Mouse (Mus musculus): ENCODE results near the gene Trafd1. TPM values are rescaled to one million over a fixed set of nuclear protein-coding genes. Genes with fewer than 3 reads are reported as not detected.
"Not testable (repeated sequence)": the region's sequence is repeated elsewhere in the genome, so short reads cannot be mapped to it uniquely, and the experiment has no call there.

The Trafd1 gene
- polyA plus RNA-seq, 2 experiments = 17.1 to 18.4 TPM

DNA sequence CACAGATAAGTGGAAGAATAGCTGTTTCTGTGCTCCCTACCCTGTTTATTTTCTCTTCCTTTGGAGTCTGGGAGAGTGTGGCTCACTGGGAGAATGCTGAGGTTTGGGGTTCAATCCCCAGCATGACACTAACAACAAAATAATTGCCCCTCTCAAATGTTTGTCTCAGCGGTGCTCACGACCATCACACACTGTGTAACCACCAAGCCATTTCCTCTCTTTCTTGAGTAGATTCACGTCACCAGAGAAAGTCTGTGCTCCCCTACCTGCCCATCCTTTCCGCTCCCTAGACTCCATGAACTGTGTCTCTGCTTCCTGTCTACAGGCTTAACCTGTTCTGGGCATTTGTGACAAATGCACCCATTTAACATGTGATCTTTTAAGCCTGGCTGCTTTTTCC is 50.0 kb downstream of the Trafd1 start:
- no peak for DNase-seq (ENCODE audit: low read depth in 3 of 3, low spot score in 3 of 3)
- Histone ChIP-seq H3K9me3 (ENCODE audit: control insufficient read depth, low read length) (no peaks in the 10 kb centered on the region), H3K4me1 (replicated peaks; ENCODE audit: control insufficient read depth in 2 of 2, insufficient read depth in 2 of 2, low read length in 1 of 2) (no peaks in the 10 kb centered on the region), H3K9ac (replicated peaks) (no peak overlapping the region), H3K36me3 (replicated peaks; ENCODE audit: control insufficient read depth, insufficient read depth, low read depth) (peaks cover 99% of the 10 kb centered on the region), H3K4me2 (ENCODE audit: low read depth) (no peak overlapping the region), H3K4me3 (ENCODE audit: insufficient read depth in 1 of 2, low read depth in 2 of 2, low read length in 2 of 2) (no peak overlapping the region), H3K27me3 (ENCODE audit: control insufficient read depth, insufficient read depth, low read length) (no peaks in the 10 kb centered on the region), H3K27ac (no peak overlapping the region)
- no peak for ATAC-seq (ENCODE audit: insufficient read depth)
- 89% methylated on average over 4 of the region's 4 CpGs for WGBS (ENCODE audit: insufficient replicate concordance)
- TF ChIP-seq EP300 (IDR thresholded peaks at IDR 0.05; ENCODE audit: low read depth) (no peak), CTCF (IDR thresholded peaks at IDR 0.05; ENCODE audit: low read depth) (no peak)

DNA sequence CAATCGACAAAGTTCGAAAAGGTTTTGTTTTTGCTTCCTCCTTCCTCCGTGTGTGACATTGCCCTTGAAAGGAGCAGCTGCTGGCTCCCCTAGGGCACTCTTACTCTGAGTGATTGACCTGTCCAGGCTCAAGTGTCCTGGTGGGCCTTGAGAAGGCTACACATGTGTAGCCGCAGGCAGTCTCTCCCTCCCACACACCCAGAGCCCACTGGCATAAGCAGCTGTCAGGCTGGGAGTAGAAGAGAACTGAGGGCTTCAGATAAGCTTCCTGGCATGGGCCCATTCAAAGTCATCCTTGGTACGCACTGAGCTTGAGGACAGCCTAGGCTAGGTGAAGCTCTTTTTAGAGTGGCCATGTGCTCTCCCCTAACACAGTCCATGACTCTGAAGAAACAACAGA is 51.0 kb downstream of the Trafd1 start:
- Histone ChIP-seq H3K27me3 (ENCODE audit: control insufficient read depth, insufficient read depth, low read length) (no peaks in the 10 kb centered on the region), H3K9me3 (ENCODE audit: control insufficient read depth, low read length) (no peaks in the 10 kb centered on the region), H3K4me3 (ENCODE audit: insufficient read depth in 1 of 2, low read depth in 2 of 2, low read length in 2 of 2) (no peak overlapping the region), H3K27ac (no peak overlapping the region), H3K9ac (replicated peaks) (no peak overlapping the region), H3K4me1 (replicated peaks; ENCODE audit: control insufficient read depth in 2 of 2, insufficient read depth in 2 of 2, low read length in 1 of 2) (no peaks in the 10 kb centered on the region), H3K36me3 (replicated peaks; ENCODE audit: control insufficient read depth, insufficient read depth, low read depth) (peaks cover 95% of the 10 kb centered on the region), H3K4me2 (ENCODE audit: low read depth) (no peak overlapping the region)
- DNase-seq (ENCODE audit: low read depth in 3 of 3, low spot score in 3 of 3) (no peak), ATAC-seq (ENCODE audit: insufficient read depth) (no peak)
- 92% methylated on average over 5 of the region's 5 CpGs for WGBS (ENCODE audit: insufficient replicate concordance)
- TF ChIP-seq CTCF (IDR thresholded peaks at IDR 0.05; ENCODE audit: low read depth) (no peak), EP300 (IDR thresholded peaks at IDR 0.05; ENCODE audit: low read depth) (no peak)

- DNase-seq (ENCODE audit: low read depth in 3 of 3, low spot score in 3 of 3) (no peak), ATAC-seq (ENCODE audit: insufficient read depth) (no peak)
- Histone ChIP-seq H3K9ac (replicated peaks) (no peak overlapping the region), H3K4me2 (ENCODE audit: low read depth) (no peak overlapping the region), H3K4me3 (ENCODE audit: insufficient read depth in 1 of 2, low read depth in 2 of 2, low read length in 2 of 2) (no peak overlapping the region), H3K27me3 (ENCODE audit: control insufficient read depth, insufficient read depth, low read length) (no peaks in the 10 kb centered on the region), H3K36me3 (replicated peaks; ENCODE audit: control insufficient read depth, insufficient read depth, low read depth) (peaks cover 95% of the 10 kb centered on the region), H3K9me3 (ENCODE audit: control insufficient read depth, low read length) (no peaks in the 10 kb centered on the region), H3K4me1 (replicated peaks; ENCODE audit: control insufficient read depth in 2 of 2, insufficient read depth in 2 of 2, low read length in 1 of 2) (no peaks in the 10 kb centered on the region), H3K27ac (no peak overlapping the region)
- TF ChIP-seq CTCF (IDR thresholded peaks at IDR 0.05; ENCODE audit: low read depth) (no peak), EP300 (IDR thresholded peaks at IDR 0.05; ENCODE audit: low read depth) (no peak)
- 92% methylated on average over 9 of the region's 9 CpGs for WGBS (ENCODE audit: insufficient replicate concordance)
These were observed 51.5 kb downstream of the Trafd1 start for GRCm38 (mm10) chr5:121333976-121334375.

DNA sequence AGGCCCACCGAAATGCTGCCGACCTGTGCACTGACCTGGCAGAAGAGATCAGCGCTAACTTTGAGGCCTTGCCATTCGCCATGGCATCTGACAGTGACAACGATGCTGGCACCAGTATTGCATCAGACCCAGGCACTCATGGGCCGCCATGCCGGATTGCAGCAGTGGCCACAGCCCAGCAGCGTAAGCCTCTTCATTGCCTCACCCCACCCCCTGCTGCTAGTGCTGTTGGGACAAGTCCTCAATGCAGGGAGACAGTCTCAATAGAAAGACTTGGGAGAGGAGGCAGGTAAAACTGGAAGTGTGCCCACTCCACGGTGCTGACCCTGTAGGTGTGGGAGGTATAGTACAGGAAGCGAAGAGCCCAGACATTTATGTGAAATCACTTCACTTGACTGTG is 53.7 kb downstream of the Trafd1 start:
- H3K36me3 ChIP-seq (replicated peaks; ENCODE audit: control insufficient read depth, insufficient read depth, low read depth) = peaks cover 89% of the 10 kb centered on the region
- H3K27me3 ChIP-seq (ENCODE audit: control insufficient read depth, insufficient read depth, low read length) = no peaks in the 10 kb centered on the region
- H3K27ac ChIP-seq = no peak overlapping the region
- ATAC-seq (ENCODE audit: insufficient read depth) (no peak), DNase-seq (ENCODE audit: low read depth in 3 of 3, low spot score in 3 of 3) (no peak)
- WGBS (ENCODE audit: insufficient replicate concordance) = 95% methylated on average over 10 of the region's 10 CpGs
- no peaks in the 10 kb centered on the region for H3K4me1 ChIP-seq (replicated peaks; ENCODE audit: control insufficient read depth in 2 of 2, insufficient read depth in 2 of 2, low read length in 1 of 2)
- no peak overlapping the region for H3K9ac ChIP-seq (replicated peaks)
- no peaks in the 10 kb centered on the region for H3K9me3 ChIP-seq (ENCODE audit: control insufficient read depth, low read length)
- H3K4me2 ChIP-seq (ENCODE audit: low read depth) = no peak overlapping the region
- no peak overlapping the region for H3K4me3 ChIP-seq (ENCODE audit: insufficient read depth in 1 of 2, low read depth in 2 of 2, low read length in 2 of 2)
- TF ChIP-seq CTCF (IDR thresholded peaks at IDR 0.05; ENCODE audit: low read depth) (no peak), EP300 (IDR thresholded peaks at IDR 0.05; ENCODE audit: low read depth) (no peak)

DNA sequence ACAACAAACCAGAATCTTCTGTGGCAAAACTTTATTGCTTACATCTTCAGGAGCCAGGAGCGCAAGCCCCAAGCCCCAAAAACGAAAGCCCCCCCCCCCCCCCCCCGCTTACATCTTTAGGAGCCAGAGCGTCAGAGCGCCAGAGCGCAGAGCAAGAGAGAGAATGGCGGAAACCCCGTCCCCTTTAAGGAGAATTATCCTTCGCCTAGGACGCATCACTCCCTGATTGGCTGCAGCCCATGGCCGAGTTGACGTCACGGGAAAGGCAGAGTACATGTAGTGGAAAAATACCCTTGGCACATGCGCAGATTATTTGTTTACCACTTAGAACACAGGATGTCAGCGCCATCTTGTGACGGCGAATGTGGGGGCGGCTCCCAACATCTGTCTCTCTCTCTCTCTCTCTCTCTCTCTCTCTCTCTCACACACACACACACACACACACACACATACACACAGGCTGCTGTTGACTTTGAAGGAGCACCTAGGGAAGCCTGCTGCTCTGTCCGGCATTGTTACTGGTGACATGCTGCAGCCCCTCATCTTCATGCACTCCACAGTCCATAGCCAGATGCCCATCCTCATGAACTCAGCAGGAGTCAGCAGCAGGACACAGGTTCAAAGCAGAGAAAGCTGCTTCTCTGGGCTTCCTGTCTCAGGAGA is 55.1 kb downstream of the Trafd1 start:
- H3K36me3 ChIP-seq (replicated peaks; ENCODE audit: control insufficient read depth, insufficient read depth, low read depth) = peaks cover 89% of the 10 kb centered on the region
- not testable (repeated sequence) for H3K4me1 ChIP-seq (replicated peaks; ENCODE audit: control insufficient read depth in 2 of 2, insufficient read depth in 2 of 2, low read length in 1 of 2); H3K9ac ChIP-seq (replicated peaks); DNase-seq (ENCODE audit: low read depth in 3 of 3, low spot score in 3 of 3); H3K9me3 ChIP-seq (ENCODE audit: control insufficient read depth, low read length); H3K27me3 ChIP-seq (ENCODE audit: control insufficient read depth, insufficient read depth, low read length)
- peak overlapping the region; percentile 50 for H3K27ac ChIP-seq
- 68% methylated on average over 11 of the region's 19 CpGs for WGBS (ENCODE audit: insufficient replicate concordance)
- peak overlapping the region; percentile 29 to 40; a peak in 3 of 4 replicates for H3K4me3 ChIP-seq (ENCODE audit: insufficient read depth in 1 of 2, low read depth in 2 of 2, low read length in 2 of 2)
- H3K4me2 ChIP-seq (ENCODE audit: low read depth) = 0 out of 2 replicates have a peak overlapping the region, but pooled peaks have one; percentile 31
- ATAC-seq (ENCODE audit: insufficient read depth) = peak; percentile 37

Data from liver, embryonic 14.5 days (tissue).